Mouse (Mus musculus) lung, adult 2 months (tissue): ENCODE data around the gene Cd2.

Source experiments
- CTCF ChIP-seq: fragments of 200-500 bp; IDR thresholded peaks from 2 replicates; pipeline ENCODE4 v1.5.1; 2011; ENCODE audit warnings: mild to moderate bottlenecking, low read length, control low read depth; ENCODE audit not compliant: insufficient read depth
- POLR2A ChIP-seq: fragments of 200-500 bp; IDR thresholded peaks from 2 replicates; pipeline ENCODE4 v1.6.1; 2011; ENCODE audit warnings: low read depth, mild to moderate bottlenecking, control low read depth, low read length, borderline replicate concordance; ENCODE audit errors: extremely low read depth

- no peak for TF ChIP-seq CTCF
- TF ChIP-seq POLR2A: no peak
These were observed 46.9 kb downstream of the Cd2 start for GRCm38 (mm10) chr3:101240859-101241258.
